Mouse (Mus musculus): ENCODE measurements around the gene Il5. TPM values are rescaled to one million over a fixed set of nuclear protein-coding genes. Genes with fewer than 3 reads are reported as not detected.

Gene Il5
- polyA plus RNA-seq, 1 experiment = not detected

GRCm38 (mm10) chr11:53706934-53707717, 13.5 kb upstream of the Il5 start, which contains the start of gene Rad50:
Gene Rad50, minus strand, starts transcription at chr11:53707319.
- Histone ChIP-seq H3K4me1 (ENCODE audit: control insufficient read depth, insufficient read depth, low read length) (peaks cover 6% of the 10 kb centered on the region), H3K27ac (ENCODE audit: insufficient read depth, low read depth, low read length) (peak within 1 kb of the TSS; percentile 70), H3K4me3 (ENCODE audit: insufficient read depth, low read length) (peak within 1 kb of the TSS; percentile 78)
- TF ChIP-seq CTCF (IDR thresholded peaks at IDR 0.05; ENCODE audit: low read depth, low read length) = no peak
- no peak for TF ChIP-seq POLR2A (IDR thresholded peaks at IDR 0.05; ENCODE audit: borderline replicate concordance, low read depth, low read length)

DNA sequence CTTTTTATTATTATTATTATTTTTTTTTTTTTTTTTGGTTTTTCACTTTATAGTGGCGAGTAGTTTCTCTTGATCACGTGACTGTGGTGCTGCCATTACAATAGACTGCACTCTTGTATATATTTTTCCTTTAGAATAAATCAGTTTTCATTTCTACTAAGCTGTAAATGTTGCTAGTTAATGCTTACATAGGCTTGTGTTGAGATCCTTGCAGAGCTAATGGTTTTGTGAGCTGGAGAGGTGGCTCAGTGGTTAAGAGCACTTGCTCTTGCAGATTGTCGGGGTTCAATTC, 12.9 kb upstream of the Il5 start:
- TF ChIP-seq CTCF (IDR thresholded peaks at IDR 0.05; ENCODE audit: low read depth, low read length) (no peak), POLR2A (IDR thresholded peaks at IDR 0.05; ENCODE audit: borderline replicate concordance, low read depth, low read length) (no peak)
- H3K27ac ChIP-seq (ENCODE audit: insufficient read depth, low read depth, low read length) = no peak overlapping the region
- H3K4me3 ChIP-seq (ENCODE audit: insufficient read depth, low read length) = peak overlapping the region; percentile 78
- peaks cover 6% of the 10 kb centered on the region for H3K4me1 ChIP-seq (ENCODE audit: control insufficient read depth, insufficient read depth, low read length)

DNA sequence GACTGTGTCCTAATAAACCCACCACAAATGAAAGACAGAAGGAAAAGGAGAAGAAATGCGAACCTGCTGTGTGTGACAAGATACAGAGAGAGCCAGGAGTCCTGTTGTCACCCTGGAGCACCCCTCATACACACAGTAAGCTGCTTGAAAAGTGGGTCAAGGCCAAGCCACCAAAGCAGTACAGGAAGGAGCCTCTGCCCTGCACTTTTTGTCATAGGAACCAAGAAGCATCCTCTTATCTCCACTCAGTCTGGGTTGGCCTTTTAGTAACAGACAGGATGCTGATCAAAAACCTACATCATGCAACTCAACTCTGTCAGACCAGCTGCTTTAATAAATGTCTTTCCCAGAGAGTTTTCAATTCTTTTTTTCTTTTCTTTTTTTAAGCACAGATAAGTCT, 893 bp upstream of the Il5 start:
- Histone ChIP-seq H3K4me1 (ENCODE audit: control insufficient read depth, insufficient read depth, low read length) (no peaks in the 10 kb centered on the region), H3K4me3 (ENCODE audit: insufficient read depth, low read length) (no peak overlapping the region), H3K27ac (ENCODE audit: insufficient read depth, low read depth, low read length) (no peak overlapping the region)
- TF ChIP-seq POLR2A (IDR thresholded peaks at IDR 0.05; ENCODE audit: borderline replicate concordance, low read depth, low read length) (no peak), CTCF (IDR thresholded peaks at IDR 0.05; ENCODE audit: low read depth, low read length) (no peak)

DNA sequence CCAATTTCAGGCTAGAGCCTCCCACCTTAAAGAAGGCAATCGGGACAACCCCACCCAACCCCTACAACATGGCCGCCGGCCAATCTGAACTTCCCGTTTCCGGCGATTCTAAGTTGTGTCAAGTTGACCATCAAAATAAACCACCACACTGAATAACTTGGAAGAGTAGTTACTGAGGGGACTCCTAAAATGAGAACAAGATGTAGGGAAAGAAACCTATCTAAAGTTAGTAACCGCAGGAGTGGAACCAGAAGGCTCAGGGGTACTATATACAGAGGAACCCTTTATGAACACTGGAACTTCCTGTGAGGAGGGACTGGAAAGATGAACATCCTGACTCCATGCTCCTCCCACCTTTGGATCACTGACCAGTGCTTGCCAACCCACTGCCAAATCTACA, 10.9 kb downstream of the Il5 start:
- Histone ChIP-seq H3K4me1 (ENCODE audit: control insufficient read depth, insufficient read depth, low read length) (0 out of 2 replicates have a peak, but pooled peaks cover 4% of the 10 kb centered on the region), H3K4me3 (ENCODE audit: insufficient read depth, low read length) (no peak overlapping the region), H3K27ac (ENCODE audit: insufficient read depth, low read depth, low read length) (no peak overlapping the region)
- TF ChIP-seq POLR2A (IDR thresholded peaks at IDR 0.05; ENCODE audit: borderline replicate concordance, low read depth, low read length) (no peak), CTCF (IDR thresholded peaks at IDR 0.05; ENCODE audit: low read depth, low read length) (no peak)

DNA sequence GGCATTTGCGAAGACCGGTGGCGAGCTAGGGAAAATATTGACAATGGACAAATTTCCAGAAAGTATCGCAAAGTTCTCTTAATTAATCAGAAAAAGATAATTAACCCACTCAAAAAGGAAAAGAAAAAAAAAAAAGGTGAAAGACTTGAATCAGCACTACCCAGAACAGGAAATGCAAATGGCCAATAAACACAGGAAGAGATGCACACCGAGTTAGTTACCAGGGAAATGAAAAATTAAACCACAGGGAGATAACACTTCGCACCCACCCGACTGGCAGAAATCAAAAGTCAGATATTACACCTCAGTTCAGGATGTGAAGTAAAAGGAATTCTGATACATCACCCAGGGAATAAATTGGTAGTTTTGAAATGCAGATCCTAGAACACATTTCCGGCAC, 11.7 kb downstream of the Il5 start:
- Histone ChIP-seq H3K4me3 (ENCODE audit: insufficient read depth, low read length) (no peak overlapping the region), H3K4me1 (ENCODE audit: control insufficient read depth, insufficient read depth, low read length) (0 out of 2 replicates have a peak, but pooled peaks cover 4% of the 10 kb centered on the region), H3K27ac (ENCODE audit: insufficient read depth, low read depth, low read length) (no peak overlapping the region)
- TF ChIP-seq CTCF (IDR thresholded peaks at IDR 0.05; ENCODE audit: low read depth, low read length) (no peak), POLR2A (IDR thresholded peaks at IDR 0.05; ENCODE audit: borderline replicate concordance, low read depth, low read length) (no peak)

GRCm38 (mm10) chr11:53733824-53734223, 13.2 kb downstream of the Il5 start:
- TF ChIP-seq POLR2A (IDR thresholded peaks at IDR 0.05; ENCODE audit: borderline replicate concordance, low read depth, low read length) = no peak
- TF ChIP-seq CTCF (IDR thresholded peaks at IDR 0.05; ENCODE audit: low read depth, low read length) = no peak
- Histone ChIP-seq H3K4me1 (ENCODE audit: control insufficient read depth, insufficient read depth, low read length) (0 out of 2 replicates have a peak, but pooled peaks cover 4% of the 10 kb centered on the region), H3K4me3 (ENCODE audit: insufficient read depth, low read length) (no peak overlapping the region), H3K27ac (ENCODE audit: insufficient read depth, low read depth, low read length) (no peak overlapping the region)

DNA sequence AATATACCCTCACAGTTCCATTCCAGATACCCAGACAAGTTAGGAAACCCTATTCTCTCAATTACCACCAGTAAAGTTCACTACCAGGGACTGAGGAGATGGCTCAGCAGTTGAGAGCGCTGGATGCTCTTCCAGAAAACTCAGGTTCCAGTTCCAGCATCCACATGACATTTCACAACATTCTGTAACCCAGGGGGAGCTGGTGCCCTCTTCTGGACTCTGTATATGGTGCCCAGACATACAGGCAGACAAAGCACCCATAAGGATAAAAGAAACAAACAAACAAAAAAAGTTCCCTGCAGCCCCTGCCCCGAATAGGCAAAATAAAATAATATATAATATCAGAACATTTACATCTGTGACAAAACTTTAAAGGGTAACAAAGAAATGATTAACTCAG, 13.8 kb downstream of the Il5 start:
- TF ChIP-seq CTCF (IDR thresholded peaks at IDR 0.05; ENCODE audit: low read depth, low read length) = no peak
- no peak for TF ChIP-seq POLR2A (IDR thresholded peaks at IDR 0.05; ENCODE audit: borderline replicate concordance, low read depth, low read length)
- Histone ChIP-seq H3K4me1 (ENCODE audit: control insufficient read depth, insufficient read depth, low read length) (no peaks in the 10 kb centered on the region), H3K27ac (ENCODE audit: insufficient read depth, low read depth, low read length) (no peak overlapping the region), H3K4me3 (ENCODE audit: insufficient read depth, low read length) (no peak overlapping the region)

DNA sequence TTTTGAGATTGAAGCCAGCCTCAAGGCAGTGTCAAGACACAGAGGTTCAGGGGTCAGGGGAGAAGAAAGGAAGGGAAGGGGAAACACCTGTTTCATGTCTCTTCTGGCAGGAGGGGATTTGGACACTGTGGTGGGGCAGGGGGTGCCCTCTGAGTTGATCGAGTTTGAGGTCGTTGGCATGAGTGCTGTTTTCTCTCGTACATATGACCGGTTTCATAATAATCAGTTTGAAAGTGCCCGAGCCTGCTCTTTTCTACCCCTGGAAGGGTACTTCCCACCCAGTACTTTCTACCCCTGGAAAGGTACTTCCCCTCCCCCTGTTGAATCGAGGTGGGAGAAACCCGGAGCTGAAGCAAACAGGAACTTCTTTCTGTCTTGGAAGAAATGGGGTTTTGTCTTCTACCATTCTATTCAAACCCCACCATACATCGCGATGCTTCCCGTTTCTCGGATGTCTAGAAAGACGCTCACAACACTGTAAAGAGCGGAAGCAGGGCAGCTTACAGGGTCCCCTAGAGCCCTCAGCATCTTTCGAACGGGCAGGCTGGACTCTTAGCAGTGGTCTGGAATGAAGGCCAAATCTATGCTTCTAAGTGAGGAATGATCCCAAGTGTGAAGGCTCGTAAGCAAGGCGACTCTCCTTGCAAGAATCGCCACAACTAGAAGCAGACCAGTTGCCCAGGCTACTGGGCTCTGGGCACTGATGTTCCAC, 14.5 kb downstream of the Il5 start:
- H3K4me3 ChIP-seq (ENCODE audit: insufficient read depth, low read length) = no peak overlapping the region
- no peak overlapping the region for H3K27ac ChIP-seq (ENCODE audit: insufficient read depth, low read depth, low read length)
- no peaks in the 10 kb centered on the region for H3K4me1 ChIP-seq (ENCODE audit: control insufficient read depth, insufficient read depth, low read length)
- TF ChIP-seq POLR2A (IDR thresholded peaks at IDR 0.05; ENCODE audit: borderline replicate concordance, low read depth, low read length) (no peak), CTCF (IDR thresholded peaks at IDR 0.05; ENCODE audit: low read depth, low read length) (no peak)

DNA sequence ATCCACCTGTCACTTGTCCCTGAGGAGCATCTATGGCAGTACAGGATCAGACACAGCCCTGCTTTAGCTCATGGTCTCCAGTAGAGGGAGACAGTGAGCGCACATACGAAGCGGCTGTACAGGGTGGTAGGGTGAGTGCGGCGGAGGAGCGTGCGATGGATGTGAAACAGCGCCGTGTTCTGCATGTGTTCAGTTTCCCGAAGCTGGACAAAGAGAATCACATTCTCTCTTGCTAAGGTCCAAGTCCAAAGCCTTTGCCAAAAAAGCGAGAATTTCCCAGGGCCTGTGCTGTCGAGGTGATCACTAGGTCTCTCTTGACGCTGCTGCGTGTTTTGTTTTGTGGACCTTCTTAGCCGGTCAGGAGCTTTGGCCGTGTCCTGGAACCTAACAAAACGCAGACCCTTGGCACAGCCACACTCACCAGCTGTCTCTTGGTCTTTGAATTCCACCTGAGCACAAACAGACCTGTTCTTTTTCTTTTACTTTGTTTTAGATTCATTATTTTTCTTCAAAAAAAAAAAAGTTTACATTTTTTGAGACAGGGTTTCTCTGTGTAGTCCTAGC, 15.2 kb downstream of the Il5 start:
- no peaks in the 10 kb centered on the region for H3K4me1 ChIP-seq (ENCODE audit: control insufficient read depth, insufficient read depth, low read length)
- TF ChIP-seq CTCF (IDR thresholded peaks at IDR 0.05; ENCODE audit: low read depth, low read length) = peak; percentile 58
- no peak for TF ChIP-seq POLR2A (IDR thresholded peaks at IDR 0.05; ENCODE audit: borderline replicate concordance, low read depth, low read length)
- H3K27ac ChIP-seq (ENCODE audit: insufficient read depth, low read depth, low read length) = no peak overlapping the region
- H3K4me3 ChIP-seq (ENCODE audit: insufficient read depth, low read length) = peak overlapping the region; percentile 40

All from bone marrow macrophage, adult 2 months (primary cell).